Mouse (Mus musculus) neural tube, postnatal 0 days (tissue): ENCODE results near the gene Bpifb9a. TPM values are rescaled to one million over a fixed set of nuclear protein-coding genes. Genes with fewer than 3 reads are reported as not detected.

ENCODE experiments used
- polyA plus RNA-seq: library from polyadenylated mRNA; unstranded; fragments of >200 nt; fragmentation: Nextera tagmentation; extraction: Ambion mirVana; gene quantifications from 2 replicates; pipeline ENCODE4 v1.2.1, GENCODE M21; 2015

The Bpifb9a gene
- not detected in 2 replicates for polyA plus RNA-seq

DNA sequence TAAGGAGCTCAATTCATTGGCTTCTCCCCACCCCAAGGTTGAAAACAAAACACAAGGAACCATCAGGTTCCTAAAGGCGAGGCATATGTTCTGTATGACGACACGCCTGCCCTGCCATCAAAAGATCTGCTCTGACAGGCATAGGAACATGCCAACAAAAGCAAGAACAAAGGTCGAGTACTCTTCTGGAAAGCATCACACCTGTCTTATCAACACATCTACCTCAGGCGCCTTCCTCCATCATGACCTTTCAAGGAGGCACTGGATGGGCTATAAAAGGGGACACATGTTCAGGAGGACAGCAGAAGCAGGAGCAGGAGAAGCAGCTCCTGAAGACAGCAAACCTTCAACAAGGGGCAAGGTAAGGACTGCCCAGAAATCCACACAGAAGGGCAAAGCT lies at the start of gene Bpifb9a:
Gene Bpifb9a, plus strand, starts transcription at position 301 of the 400 bp plus-strand sequence.

DNA sequence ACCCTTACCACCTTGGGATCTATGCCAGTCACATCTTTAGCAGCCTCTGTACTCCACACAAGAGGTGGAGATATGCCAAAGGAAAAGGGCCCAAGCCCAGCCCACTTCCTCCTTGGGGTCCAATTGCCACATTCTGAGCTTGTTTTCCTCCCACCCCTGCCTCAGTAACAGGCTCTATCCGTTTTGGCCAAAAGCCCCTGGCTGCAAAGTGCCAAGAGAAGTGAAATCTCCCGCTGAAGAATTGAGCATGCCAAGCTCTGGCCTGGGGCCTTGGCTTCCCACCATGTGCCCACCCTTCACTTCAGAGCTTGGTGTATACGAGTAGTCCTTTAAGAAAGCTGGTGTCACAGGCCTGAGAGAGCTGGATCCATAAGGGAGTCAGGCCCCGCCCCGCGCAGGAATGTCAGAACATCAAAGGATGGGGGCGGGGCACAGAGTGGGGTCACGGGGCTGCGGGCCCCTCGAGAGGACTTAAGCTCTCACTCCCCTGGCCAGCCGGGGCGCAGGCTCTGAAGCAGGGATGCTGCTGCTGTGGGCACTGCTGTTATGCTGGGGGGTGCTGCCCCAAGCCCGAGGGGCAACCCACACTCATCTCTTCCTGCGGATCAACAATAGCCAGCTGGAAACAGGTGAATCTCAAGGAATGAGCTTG lies 34.3 kb upstream of the Bpifb9a start, which contains the start of gene Bpifb5:
Gene Bpifb5, plus strand, starts transcription at position 478 of the 652 bp plus-strand sequence.

DNA sequence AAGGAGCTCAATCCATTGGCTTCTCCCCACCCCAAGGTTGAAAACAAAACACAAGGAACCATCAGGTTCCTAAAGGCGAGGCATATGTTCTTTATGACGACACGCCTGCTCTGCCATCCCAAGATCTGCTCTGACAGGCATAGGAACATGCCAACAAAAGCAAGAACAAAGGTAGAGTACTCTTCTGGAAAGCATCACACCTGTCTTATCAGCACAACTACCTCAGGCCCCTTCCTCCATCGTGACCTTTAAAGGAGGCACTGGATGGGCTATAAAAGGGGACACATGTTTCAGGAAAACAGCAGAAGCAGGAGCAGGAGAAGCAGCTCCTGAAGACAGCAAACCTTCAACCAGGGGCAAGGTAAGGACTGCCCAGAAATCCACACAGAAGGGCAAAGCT lies 49.3 kb downstream of the Bpifb9a start, which contains the start of gene Bpifb9b:
Gene Bpifb9b, plus strand, starts transcription at position 301 of the 400 bp plus-strand sequence.

Other genes starting within 250 kb of the Bpifb9a start
- gene Bpifa2, start 249.6 kb upstream of the Bpifb9a start, polyA plus RNA-seq, result not detected in 2 replicates
- not detected in 2 replicates for gene Bpifa3, start 127.5 kb upstream of the Bpifb9a start, polyA plus RNA-seq
- 0.14 and 0.34 TPM in 2 replicates for gene Bpifa1, start 115.0 kb upstream of the Bpifb9a start, polyA plus RNA-seq
- gene Bpifa5, start 95.2 kb upstream of the Bpifb9a start, polyA plus RNA-seq, result 0.18 TPM in 1 of 2 replicates, not detected in the other
- gene Bpifb1, start 67.0 kb upstream of the Bpifb9a start, polyA plus RNA-seq, result 0.18 and 0.23 TPM in 2 replicates
- gene Bpifb5, start 34.1 kb upstream of the Bpifb9a start, polyA plus RNA-seq, result 0.28 and 0.39 TPM in 2 replicates
- not detected in 2 replicates for gene Bpifb9b, start 49.4 kb downstream of the Bpifb9a start, polyA plus RNA-seq
- 8.5 and 14.1 TPM in 2 replicates for gene Cdk5rap1, start 115.2 kb downstream of the Bpifb9a start, polyA plus RNA-seq
- gene Snta1, start 150.2 kb downstream of the Bpifb9a start, polyA plus RNA-seq, result 25.7 and 27.5 TPM in 2 replicates
- gene Cbfa2t2, start 178.6 kb downstream of the Bpifb9a start, polyA plus RNA-seq, result 23.4 and 27.1 TPM in 2 replicates